Mouse (Mus musculus): Measurements from ENCODE around the gene Dus1l. TPM values are rescaled to one million over a fixed set of nuclear protein-coding genes. Genes with fewer than 3 reads are reported as not detected.
A peak's percentile ranks its signal among the peaks of the same experiment; 100 is the strongest.

Gene Dus1l
- polyA plus RNA-seq, 1 experiment, result 65.8 TPM

DNA sequence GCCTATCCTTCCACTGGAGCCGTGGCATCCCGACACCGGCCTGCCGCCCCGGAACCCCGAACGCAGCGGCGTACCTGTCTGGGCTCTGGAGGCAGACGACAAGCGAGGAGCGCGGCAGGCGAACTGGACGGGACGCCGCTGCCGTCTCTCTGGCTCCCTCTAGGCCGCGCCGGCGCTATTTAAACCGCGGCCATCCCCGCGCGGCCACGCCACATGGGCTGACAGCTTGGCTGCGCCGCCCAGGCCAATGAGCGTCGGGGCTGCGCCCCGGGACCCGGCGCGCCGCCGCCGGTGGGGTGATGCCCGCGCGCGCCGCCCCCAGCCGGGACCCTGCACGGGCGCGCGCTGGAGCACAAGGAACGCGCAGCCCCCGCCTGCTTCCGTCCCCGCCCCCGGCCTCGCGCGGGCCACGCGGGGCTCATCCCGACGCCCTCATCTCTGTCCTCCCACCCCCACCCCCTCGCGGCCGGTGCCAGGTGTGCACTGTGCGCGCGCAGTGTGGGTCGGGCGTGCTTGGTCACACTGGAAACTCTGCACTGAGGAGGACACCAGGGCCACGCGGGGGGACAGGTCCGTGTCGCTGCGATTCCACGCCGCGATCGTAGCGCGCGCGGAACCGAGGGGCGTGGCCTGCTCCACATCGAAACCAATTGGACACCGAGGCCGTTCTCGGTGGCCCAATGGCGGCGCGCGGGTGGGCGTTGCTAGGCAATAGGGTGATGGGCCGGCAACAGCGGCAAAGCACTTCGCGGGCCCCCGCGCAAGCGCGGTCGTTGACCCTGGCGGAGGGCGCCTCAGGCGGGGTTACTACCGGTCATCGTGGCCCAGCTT lies 28.0 kb upstream of the Dus1l start, which contains the start of gene Fasn:
Fasn (minus strand) TSS at position 592 of the 831 bp plus-strand sequence.
- WGBS, result under 1% methylated on average over 102 of the region's 109 CpGs
- TF ChIP-seq CTCF (IDR thresholded peaks at IDR 0.05; ENCODE audit: borderline replicate concordance, control insufficient read depth, extremely low read depth, insufficient read depth, low read length, poor library complexity) (0 out of 2 replicates have a peak, but pooled peaks have one; percentile 16), POLR2A (IDR thresholded peaks at IDR 0.05; ENCODE audit: control insufficient read depth, extremely low read depth, insufficient read depth, low read length, poor library complexity) (peak; percentile 59)
- H3K27ac ChIP-seq (ENCODE audit: control insufficient read depth, insufficient read depth, low read length), result peak within 1 kb of the TSS; percentile 38
- H3K4me3 ChIP-seq (ENCODE audit: control insufficient read depth, insufficient read depth, low read length), result peak within 1 kb of the TSS; percentile 78
- peaks cover 30% of the 10 kb centered on the region for H3K4me1 ChIP-seq (replicated peaks; ENCODE audit: control insufficient read depth, insufficient read depth, low read length)
- no peaks in the 10 kb centered on the region for H3K27me3 ChIP-seq (ENCODE audit: control insufficient read depth, insufficient read depth, low read length)
- DNase-seq, result peak; percentile 95
- peaks cover 13% of the 10 kb centered on the region for H3K36me3 ChIP-seq (ENCODE audit: control insufficient read depth, insufficient read depth, low read length)

DNA sequence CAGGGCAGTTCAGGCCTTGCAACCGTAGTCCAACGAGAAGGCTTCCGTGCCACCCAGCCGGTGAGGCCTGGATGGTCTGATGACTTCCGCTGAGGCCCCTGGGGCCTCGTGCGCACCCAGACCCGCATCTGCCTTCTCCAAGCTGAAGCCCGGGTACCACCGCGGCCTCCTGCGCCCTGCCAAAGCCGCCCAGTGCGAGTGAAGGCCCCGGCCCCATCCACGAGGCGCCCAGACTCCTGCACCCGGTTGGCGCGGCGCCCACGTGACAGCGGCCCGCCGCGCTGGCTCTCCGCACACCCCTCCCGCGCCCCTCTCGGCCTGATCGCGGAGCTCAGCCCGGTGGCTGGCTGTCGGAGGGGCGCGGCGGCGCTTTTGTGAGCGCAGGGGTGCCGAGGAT lies 27.3 kb upstream of the Dus1l start:
- under 1% methylated on average over 40 of the region's 40 CpGs for WGBS
- H3K4me1 ChIP-seq (replicated peaks; ENCODE audit: control insufficient read depth, insufficient read depth, low read length), result peaks cover 30% of the 10 kb centered on the region
- no peak for DNase-seq
- peak overlapping the region; percentile 19 for H3K27ac ChIP-seq (ENCODE audit: control insufficient read depth, insufficient read depth, low read length)
- H3K27me3 ChIP-seq (ENCODE audit: control insufficient read depth, insufficient read depth, low read length), result no peaks in the 10 kb centered on the region
- H3K4me3 ChIP-seq (ENCODE audit: control insufficient read depth, insufficient read depth, low read length), result peak overlapping the region; percentile 78
- TF ChIP-seq POLR2A (IDR thresholded peaks at IDR 0.05; ENCODE audit: control insufficient read depth, extremely low read depth, insufficient read depth, low read length, poor library complexity) (no peak), CTCF (IDR thresholded peaks at IDR 0.05; ENCODE audit: borderline replicate concordance, control insufficient read depth, extremely low read depth, insufficient read depth, low read length, poor library complexity) (no peak)
- peaks cover 19% of the 10 kb centered on the region for H3K36me3 ChIP-seq (ENCODE audit: control insufficient read depth, insufficient read depth, low read length)

DNA sequence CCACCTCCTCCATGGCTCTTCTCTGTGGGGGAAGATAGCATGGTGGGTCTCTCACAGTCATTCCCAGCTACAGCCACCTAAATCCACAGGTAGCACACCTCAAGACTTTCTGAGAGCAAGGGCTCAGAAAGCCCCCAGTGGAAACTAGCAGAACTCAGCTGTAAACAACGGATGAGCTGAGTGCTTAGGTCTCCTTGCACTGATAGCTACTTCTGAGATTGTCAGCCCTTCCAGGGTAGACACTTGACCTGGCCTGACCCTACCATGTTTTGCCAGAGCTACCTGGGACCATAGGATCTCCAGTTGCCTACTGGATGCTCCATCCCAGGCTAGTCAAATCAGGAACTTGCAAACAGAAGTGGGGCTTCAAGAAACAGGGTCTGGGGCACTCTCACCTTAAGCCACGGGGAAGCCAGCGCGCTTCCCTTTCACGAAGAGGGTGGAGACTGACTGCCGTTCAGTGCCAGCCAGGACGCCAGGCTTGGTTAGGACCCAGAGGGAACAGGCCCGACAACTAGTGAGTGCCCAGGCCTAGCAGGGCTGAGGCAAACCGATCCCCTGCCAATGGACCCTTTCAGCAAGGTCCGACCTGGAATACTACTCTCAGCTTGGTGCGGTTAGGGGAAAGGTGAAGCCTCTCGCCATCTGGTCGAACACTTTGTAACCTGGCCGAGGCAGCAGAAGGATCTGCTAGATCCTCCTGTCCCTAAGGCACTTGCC lies 26.8 kb upstream of the Dus1l start:
- under 1% methylated on average over 14 of the region's 14 CpGs for WGBS
- DNase-seq, result no peak

DNA sequence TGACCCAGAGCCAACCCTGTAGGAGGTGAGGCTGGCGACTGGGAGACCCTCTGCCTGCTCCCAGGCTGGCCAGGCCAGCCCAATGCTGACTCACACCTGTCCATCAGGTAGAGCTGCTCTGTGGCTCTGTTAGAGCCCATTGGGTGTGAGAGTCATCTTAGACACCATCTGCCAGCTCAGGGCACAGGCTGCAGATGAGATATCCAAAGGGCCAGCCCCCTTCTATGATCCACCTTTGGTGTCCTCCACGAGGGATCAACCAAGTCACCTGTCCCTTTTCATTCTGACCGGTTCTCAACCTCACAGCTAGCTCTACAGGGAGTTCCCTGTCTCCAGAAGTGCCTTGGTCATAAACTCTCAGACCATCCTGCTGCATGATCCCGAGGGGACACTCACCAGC lies 26.1 kb upstream of the Dus1l start:
- Histone ChIP-seq H3K27ac (ENCODE audit: control insufficient read depth, insufficient read depth, low read length) (no peak overlapping the region), H3K4me1 (replicated peaks; ENCODE audit: control insufficient read depth, insufficient read depth, low read length) (peaks cover 30% of the 10 kb centered on the region), H3K27me3 (ENCODE audit: control insufficient read depth, insufficient read depth, low read length) (no peaks in the 10 kb centered on the region), H3K4me3 (ENCODE audit: control insufficient read depth, insufficient read depth, low read length) (0 out of 2 replicates have a peak overlapping the region, but pooled peaks have one; percentile 2), H3K36me3 (ENCODE audit: control insufficient read depth, insufficient read depth, low read length) (peaks cover 31% of the 10 kb centered on the region)
- TF ChIP-seq POLR2A (IDR thresholded peaks at IDR 0.05; ENCODE audit: control insufficient read depth, extremely low read depth, insufficient read depth, low read length, poor library complexity) (no peak), CTCF (IDR thresholded peaks at IDR 0.05; ENCODE audit: borderline replicate concordance, control insufficient read depth, extremely low read depth, insufficient read depth, low read length, poor library complexity) (no peak)
- WGBS, result 86% methylated on average over 4 of the region's 4 CpGs
- DNase-seq, result no peak

More for the DNA sequence above, 26.8 kb upstream of the Dus1l start:
- H3K27ac ChIP-seq (ENCODE audit: control insufficient read depth, insufficient read depth, low read length), result peak overlapping the region; percentile 19; the same call in 1 of the 2 replicates
- no peaks in the 10 kb centered on the region for H3K27me3 ChIP-seq (ENCODE audit: control insufficient read depth, insufficient read depth, low read length)
- peaks cover 30% of the 10 kb centered on the region for H3K4me1 ChIP-seq (replicated peaks; ENCODE audit: control insufficient read depth, insufficient read depth, low read length)
- peaks cover 25% of the 10 kb centered on the region for H3K36me3 ChIP-seq (ENCODE audit: control insufficient read depth, insufficient read depth, low read length)
- H3K4me3 ChIP-seq (ENCODE audit: control insufficient read depth, insufficient read depth, low read length), result peak overlapping the region; percentile 78
- TF ChIP-seq CTCF (IDR thresholded peaks at IDR 0.05; ENCODE audit: borderline replicate concordance, control insufficient read depth, extremely low read depth, insufficient read depth, low read length, poor library complexity) (no peak), POLR2A (IDR thresholded peaks at IDR 0.05; ENCODE audit: control insufficient read depth, extremely low read depth, insufficient read depth, low read length, poor library complexity) (no peak)

DNA sequence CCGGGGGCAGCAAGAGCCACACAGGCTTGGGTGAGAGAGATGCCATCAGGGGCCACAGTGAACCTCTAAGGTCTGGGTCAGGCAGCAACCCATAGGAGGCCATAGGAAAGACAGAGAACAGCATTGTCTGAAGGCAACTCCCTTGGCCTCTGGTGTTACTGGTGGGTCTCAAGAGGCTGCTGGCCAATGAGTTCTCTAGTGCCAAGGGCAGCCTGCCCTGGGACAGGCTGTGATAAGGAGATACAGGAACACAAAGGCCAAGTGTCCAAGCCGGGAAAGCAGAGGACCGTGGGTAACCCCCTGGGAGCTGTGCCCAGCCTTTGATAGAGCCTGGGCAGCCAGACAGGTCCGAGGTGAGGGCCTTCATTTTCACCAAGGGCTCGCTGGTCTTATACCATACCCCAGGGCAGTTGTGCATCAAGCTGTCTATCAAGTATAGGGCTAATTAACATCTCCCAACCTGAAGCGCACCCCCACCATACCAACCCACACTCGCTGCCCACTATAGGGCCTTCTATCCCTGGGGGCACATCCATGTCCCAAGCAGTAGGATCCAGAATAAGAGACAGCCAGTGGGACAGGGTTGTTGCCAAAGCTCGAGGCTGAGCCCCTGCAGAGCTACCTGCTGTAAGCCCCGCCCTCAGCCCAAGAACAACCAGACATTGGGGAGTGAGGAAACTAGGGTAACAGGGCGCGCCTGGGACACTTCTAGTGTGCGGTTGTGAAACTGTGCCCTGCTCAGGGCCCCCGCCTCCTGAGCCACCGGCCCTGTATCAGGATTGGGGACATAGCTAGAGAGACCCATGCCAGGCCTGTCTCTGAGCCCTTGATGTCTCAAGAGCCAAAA lies 25.1 kb upstream of the Dus1l start:
- no peak for TF ChIP-seq CTCF (IDR thresholded peaks at IDR 0.05; ENCODE audit: borderline replicate concordance, control insufficient read depth, extremely low read depth, insufficient read depth, low read length, poor library complexity)
- TF ChIP-seq POLR2A (IDR thresholded peaks at IDR 0.05; ENCODE audit: control insufficient read depth, extremely low read depth, insufficient read depth, low read length, poor library complexity), result no peak
- 92% methylated on average over 14 of the region's 14 CpGs for WGBS

More for the DNA sequence above, 25.1 kb upstream of the Dus1l start:
- Histone ChIP-seq H3K36me3 (ENCODE audit: control insufficient read depth, insufficient read depth, low read length) (peaks cover 40% of the 10 kb centered on the region), H3K27ac (ENCODE audit: control insufficient read depth, insufficient read depth, low read length) (no peak overlapping the region), H3K4me1 (replicated peaks; ENCODE audit: control insufficient read depth, insufficient read depth, low read length) (peaks cover 30% of the 10 kb centered on the region), H3K27me3 (ENCODE audit: control insufficient read depth, insufficient read depth, low read length) (no peaks in the 10 kb centered on the region), H3K4me3 (ENCODE audit: control insufficient read depth, insufficient read depth, low read length) (no peak overlapping the region)
- no peak for DNase-seq
